Mouse (Mus musculus) myocyte (in vitro differentiated cells): ENCODE data around the gene Rapgef6. TPM values are rescaled to one million over a fixed set of nuclear protein-coding genes. Genes with fewer than 3 reads are reported as not detected.

Experiments used
- H3K27me3 ChIP-seq: one replicate; pipeline ENCODE4 v1.6.1; 2011; ENCODE audit not compliant: control insufficient read depth, insufficient read depth, insufficient read length
- H3K36me3 ChIP-seq: one replicate; pipeline ENCODE4 v1.6.1; 2011; ENCODE audit not compliant: control insufficient read depth, insufficient read depth
- H3K4me2 ChIP-seq: one replicate; pipeline ENCODE4 v1.6.1; 2011; ENCODE audit warnings: low read depth, control low read depth
- H3K4me3 ChIP-seq: one replicate; pipeline ENCODE4 v1.5.1; 2011; ENCODE audit warnings: mild to moderate bottlenecking, control low read depth, moderate library complexity
- H3K79me2 ChIP-seq: one replicate; pipeline ENCODE4 v1.6.1; 2011; ENCODE audit not compliant: control insufficient read depth, insufficient read depth
- H3ac ChIP-seq: one replicate; pipeline ENCODE4 v1.6.1; 2011; ENCODE audit not compliant: control insufficient read depth, insufficient read length
- CEBPB ChIP-seq: IDR thresholded peaks from 2 replicates; pipeline ENCODE4 v1.6.1; 2011; ENCODE audit warnings: mild to moderate bottlenecking, moderate library complexity; ENCODE audit not compliant: poor library complexity, insufficient read depth, severe bottlenecking
- E2F4 ChIP-seq: IDR thresholded peaks from one replicate; pipeline ENCODE4 v1.6.1; 2011; ENCODE audit warnings: mild to moderate bottlenecking, control low read depth, moderate library complexity; ENCODE audit not compliant: insufficient read depth
- MAX ChIP-seq: IDR thresholded peaks from one replicate; pipeline ENCODE4 v1.6.1; 2011; ENCODE audit warnings: low read depth, mild to moderate bottlenecking, control low read depth
- MYOD1 ChIP-seq, 3 experiments: IDR thresholded peaks; one replicate each; pipeline ENCODE4 v1.6.1; 2011; ENCODE audit warnings: control low read depth in 2 of 3, low read depth in 2 of 3, mild to moderate bottlenecking in 2 of 3, moderate library complexity in 1 of 3; ENCODE audit not compliant: insufficient read length in 2 of 3, control insufficient read depth in 1 of 3
- MYOG ChIP-seq, 3 experiments: IDR thresholded peaks; one replicate each; pipeline ENCODE4 v1.6.1; 2011; ENCODE audit warnings: control low read depth in 2 of 3, low read depth in 2 of 3, mild to moderate bottlenecking in 2 of 3; ENCODE audit not compliant: insufficient read length in 2 of 3, control insufficient read depth in 1 of 3, insufficient read depth in 1 of 3
- POLR2A ChIP-seq: IDR thresholded peaks from one replicate; pipeline ENCODE4 v1.6.1; 2011; ENCODE audit warnings: low read depth, mild to moderate bottlenecking, control low read depth, moderate library complexity; ENCODE audit not compliant: insufficient read length
- POLR2AphosphoS2 ChIP-seq: IDR thresholded peaks from one replicate; pipeline ENCODE4 v1.6.1; 2011; ENCODE audit warnings: low read depth, control low read depth; ENCODE audit not compliant: insufficient read length
- REST ChIP-seq: IDR thresholded peaks from one replicate; pipeline ENCODE4 v1.6.1; 2011; ENCODE audit warnings: mild to moderate bottlenecking, control low read depth, moderate library complexity; ENCODE audit not compliant: insufficient read depth, insufficient read length
- SRF ChIP-seq: IDR thresholded peaks from one replicate; pipeline ENCODE4 v1.6.1; 2011; ENCODE audit warnings: low read depth; ENCODE audit not compliant: control insufficient read depth, insufficient read length
- TCF12 ChIP-seq: IDR thresholded peaks from one replicate; pipeline ENCODE4 v1.6.1; 2011; ENCODE audit warnings: mild to moderate bottlenecking, control low read depth; ENCODE audit not compliant: poor library complexity, insufficient read depth, severe bottlenecking
- TCF3 ChIP-seq: IDR thresholded peaks from one replicate; pipeline ENCODE4 v1.6.1; 2011; ENCODE audit warnings: low read depth, control low read depth; ENCODE audit not compliant: insufficient read length
- USF1 ChIP-seq: IDR thresholded peaks from one replicate; pipeline ENCODE4 v1.6.1; 2011; ENCODE audit warnings: low read depth, mild to moderate bottlenecking, control low read depth, moderate library complexity
- polyA plus RNA-seq: library from polyadenylated mRNA; unstranded; fragments of >200 nt; fragmentation: generic; extraction: Trizol; gene quantifications from one replicate; pipeline ENCODE4 v1.2.1, GENCODE M21; 2012; ENCODE audit warnings: missing spikeins

Rapgef6 gene
- polyA plus RNA-seq, 1 experiment: 3.1 TPM

- TF ChIP-seq MAX: no peak
- no peak for TF ChIP-seq TCF12
- no peak for TF ChIP-seq USF1
- TF ChIP-seq MYOD1 (IDR thresholded peaks at IDR 0.05; ENCODE audit: control insufficient read depth in 1 of 3, insufficient read length in 2 of 3, low read depth in 2 of 3): no peak
- no peak for TF ChIP-seq E2F4
- no peak for TF ChIP-seq TCF3
- no peak for TF ChIP-seq CEBPB
- no peak for TF ChIP-seq REST
- TF ChIP-seq MYOG (IDR thresholded peaks at IDR 0.05; ENCODE audit: control insufficient read depth in 1 of 3, insufficient read depth in 1 of 3, insufficient read length in 2 of 3, low read depth in 2 of 3): no peak
- no peak for TF ChIP-seq SRF
- H3ac ChIP-seq: no peak overlapping the region
- H3K4me2 ChIP-seq: no peak overlapping the region
- H3K79me2 ChIP-seq: no peaks in the 10 kb centered on the region
- H3K4me3 ChIP-seq: no peak overlapping the region
- peaks cover 4% of the 10 kb centered on the region for H3K36me3 ChIP-seq
- H3K27me3 ChIP-seq: no peaks in the 10 kb centered on the region
Observed at GRCm38 (mm10) chr11:54574741-54575140, 52.1 kb downstream of the Rapgef6 start.

DNA sequence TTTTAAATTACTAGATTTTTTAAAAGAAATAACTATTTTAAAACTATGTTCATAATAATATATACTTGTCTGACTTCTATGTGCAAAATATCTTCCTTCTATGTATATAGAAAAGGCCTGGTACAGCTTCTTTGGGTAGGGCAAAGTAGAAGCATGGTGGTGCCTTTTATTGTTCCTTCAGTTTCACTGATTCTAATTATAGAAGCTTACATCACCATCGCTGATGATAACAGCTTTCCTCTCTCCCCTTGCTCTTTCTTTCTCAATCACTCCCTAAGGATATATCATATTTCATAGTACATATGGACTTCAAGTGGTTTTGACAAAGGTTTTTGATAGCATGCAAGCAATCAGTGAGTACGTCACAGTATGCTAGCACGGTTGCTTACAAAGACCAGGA is 69.9 kb downstream of the Rapgef6 start:
- 0 out of 2 replicates have a peak, but pooled peaks have one; percentile 22 for TF ChIP-seq CEBPB
- no peak for TF ChIP-seq MYOD1 (IDR thresholded peaks at IDR 0.05; ENCODE audit: control insufficient read depth in 1 of 3, insufficient read length in 2 of 3, low read depth in 2 of 3)
- TF ChIP-seq TCF12: no peak
- H3ac ChIP-seq: no peak overlapping the region
- H3K4me2 ChIP-seq: peak overlapping the region; percentile 8

GRCm38 (mm10) chr11:54594049-54594448 is 71.4 kb downstream of the Rapgef6 start:
- H3K27me3 ChIP-seq: no peaks in the 10 kb centered on the region
- no peak overlapping the region for H3ac ChIP-seq
- no peaks in the 10 kb centered on the region for H3K79me2 ChIP-seq
- H3K4me2 ChIP-seq: no peak overlapping the region
- H3K36me3 ChIP-seq: no peaks in the 10 kb centered on the region
- H3K4me3 ChIP-seq: no peak overlapping the region
- TF ChIP-seq POLR2AphosphoS2 (no peak), POLR2A (no peak), MAX (no peak), SRF (no peak), REST (no peak), TCF12 (no peak), USF1 (no peak), CEBPB (no peak), E2F4 (no peak), TCF3 (no peak), MYOG (IDR thresholded peaks at IDR 0.05; ENCODE audit: control insufficient read depth in 1 of 3, insufficient read depth in 1 of 3, insufficient read length in 2 of 3, low read depth in 2 of 3) (no peak), MYOD1 (IDR thresholded peaks at IDR 0.05; ENCODE audit: control insufficient read depth in 1 of 3, insufficient read length in 2 of 3, low read depth in 2 of 3) (no peak)

More for the DNA sequence above, 69.9 kb downstream of the Rapgef6 start:
- Histone ChIP-seq H3K4me3 (no peak overlapping the region), H3K79me2 (no peaks in the 10 kb centered on the region), H3K36me3 (no peaks in the 10 kb centered on the region), H3K27me3 (no peaks in the 10 kb centered on the region)

DNA sequence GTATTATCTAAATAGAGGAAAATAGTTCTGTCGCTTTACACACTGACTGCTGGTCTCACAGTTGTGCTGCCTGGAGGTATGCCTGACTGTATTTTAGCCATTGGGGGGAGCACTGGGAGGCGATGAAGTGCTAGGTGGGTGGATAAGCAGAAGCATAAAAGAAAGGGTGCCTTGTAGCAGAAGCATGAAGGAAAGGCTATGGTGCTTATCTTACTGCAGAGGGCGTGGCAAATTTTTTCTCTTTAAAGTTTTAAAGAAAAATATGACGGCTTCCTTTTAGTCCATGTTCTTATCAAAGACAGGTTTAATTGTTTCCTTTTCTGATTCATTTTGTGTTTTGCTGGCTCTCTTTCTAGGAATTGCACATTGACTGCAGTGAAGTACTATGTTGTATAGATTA is 72.4 kb downstream of the Rapgef6 start:
- TF ChIP-seq POLR2A (no peak), SRF (no peak), POLR2AphosphoS2 (no peak), E2F4 (no peak), TCF12 (no peak), TCF3 (no peak), USF1 (no peak), REST (no peak), MYOG (IDR thresholded peaks at IDR 0.05; ENCODE audit: control insufficient read depth in 1 of 3, insufficient read depth in 1 of 3, insufficient read length in 2 of 3, low read depth in 2 of 3) (no peak), MAX (no peak), MYOD1 (IDR thresholded peaks at IDR 0.05; ENCODE audit: control insufficient read depth in 1 of 3, insufficient read length in 2 of 3, low read depth in 2 of 3) (no peak), CEBPB (no peak)
- H3ac ChIP-seq: no peak overlapping the region

More for the DNA sequence above, 72.4 kb downstream of the Rapgef6 start:
- Histone ChIP-seq H3K27me3 (no peaks in the 10 kb centered on the region), H3K4me2 (no peak overlapping the region), H3K79me2 (no peaks in the 10 kb centered on the region), H3K36me3 (no peaks in the 10 kb centered on the region), H3K4me3 (no peak overlapping the region)
